21 mouse cellular contexts compared by ENCODE assay signal in genomic region chr12:59238434-59238833, GRCm38 (mm10).
"Had no signal": no experiment of that assay in that cellular context is flagged by ENCODE, and none has a peak within 500 bp of the region (broad histone marks: within the 10 kb centered on the region; RNA-seq: fewer than 3 reads in every experiment).

No protein-coding gene starts in this region.

- H3K4me1 ChIP-seq: lung, embryonic 15.5 days; midbrain, embryonic 10.5 days; midbrain, embryonic 12.5 days; neural tube, embryonic 13.5 days; neural tube, embryonic 15.5 days had no signal

- H3K9me3 ChIP-seq: lung, embryonic 15.5 days; midbrain, embryonic 10.5 days; midbrain, embryonic 12.5 days; neural tube, embryonic 13.5 days; neural tube, embryonic 15.5 days had no signal

- H3K27ac ChIP-seq: lung, embryonic 15.5 days; macrophage; midbrain, embryonic 10.5 days; midbrain, embryonic 12.5 days; neural tube, embryonic 13.5 days; neural tube, embryonic 15.5 days had no signal

- H3K9ac ChIP-seq: lung, embryonic 15.5 days; midbrain, embryonic 12.5 days; neural tube, embryonic 13.5 days; neural tube, embryonic 15.5 days had no signal

- H3K4me2 ChIP-seq: lung, embryonic 15.5 days; midbrain, embryonic 12.5 days; neural tube, embryonic 13.5 days; neural tube, embryonic 15.5 days had no signal

- ATAC-seq: lung, postnatal 0 days; midbrain, embryonic 16.5 days had no signal

- H3K4me3 ChIP-seq: lung, embryonic 15.5 days; midbrain, embryonic 10.5 days; midbrain, embryonic 12.5 days; myocyte; neural tube, embryonic 13.5 days; neural tube, embryonic 15.5 days had no signal

- DNase-seq: lung, adult 2 months; lung, postnatal 14 days; lung, postnatal 36 days; midbrain, embryonic 14.5 days; retina, postnatal 1 day; right cerebral cortex, adult 18-20 months; right cerebral cortex, postnatal 25 days; right cerebral cortex, postnatal 4 days; spleen, adult 18-20 months; thymus, adult 18-20 months; thymus, postnatal 14 days; thymus, postnatal 36 days had no signal

- H3K27me3 ChIP-seq: lung, embryonic 15.5 days; midbrain, embryonic 12.5 days; neural tube, embryonic 13.5 days; neural tube, embryonic 15.5 days had no signal

- H3K36me3 ChIP-seq: lung, embryonic 15.5 days; midbrain, embryonic 10.5 days; midbrain, embryonic 12.5 days; neural tube, embryonic 13.5 days; neural tube, embryonic 15.5 days had no signal
